Mouse (Mus musculus) B cell, adult (primary cell): ENCODE results near the gene Pbdc1. TPM values are rescaled to one million over a fixed set of nuclear protein-coding genes. Genes with fewer than 3 reads are reported as not detected.

Source experiments
- total RNA-seq: library from RNA; stranded (reverse); gene quantifications from 4 replicates; pipeline ENCODE4 v1.2.4, GENCODE M21; 2023; ENCODE audit not compliant: inconsistent age

Pbdc1 gene
- total RNA-seq: 65.7 to 69.8 TPM (median 68.8 TPM) in 4 replicates

DNA sequence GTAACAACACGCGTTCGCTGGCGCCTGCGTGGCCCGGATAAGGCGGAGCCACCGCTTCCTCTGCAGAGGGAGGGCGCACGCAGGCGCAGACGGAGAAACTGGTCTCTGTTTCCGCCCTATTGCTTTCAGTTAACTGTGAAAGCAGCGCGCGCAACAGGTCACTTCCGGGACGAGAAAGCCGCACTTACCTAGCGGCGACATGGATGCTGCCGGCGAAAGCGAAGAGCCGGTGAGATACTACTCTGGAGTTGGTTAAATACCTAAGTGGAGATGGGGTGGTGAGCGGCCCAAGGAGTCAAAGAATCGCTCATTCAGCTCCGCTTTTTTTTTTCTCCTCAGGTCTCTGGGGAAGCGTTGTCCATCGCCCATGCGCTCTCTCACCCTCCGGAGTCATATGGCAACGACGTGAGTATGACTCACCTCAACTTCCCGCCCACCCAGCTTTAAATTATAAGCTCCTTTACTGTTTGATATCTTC lies at the start of gene Pbdc1:
Gene Pbdc1 (plus strand): TSS at position 142 of the 478 bp plus-strand sequence.

DNA sequence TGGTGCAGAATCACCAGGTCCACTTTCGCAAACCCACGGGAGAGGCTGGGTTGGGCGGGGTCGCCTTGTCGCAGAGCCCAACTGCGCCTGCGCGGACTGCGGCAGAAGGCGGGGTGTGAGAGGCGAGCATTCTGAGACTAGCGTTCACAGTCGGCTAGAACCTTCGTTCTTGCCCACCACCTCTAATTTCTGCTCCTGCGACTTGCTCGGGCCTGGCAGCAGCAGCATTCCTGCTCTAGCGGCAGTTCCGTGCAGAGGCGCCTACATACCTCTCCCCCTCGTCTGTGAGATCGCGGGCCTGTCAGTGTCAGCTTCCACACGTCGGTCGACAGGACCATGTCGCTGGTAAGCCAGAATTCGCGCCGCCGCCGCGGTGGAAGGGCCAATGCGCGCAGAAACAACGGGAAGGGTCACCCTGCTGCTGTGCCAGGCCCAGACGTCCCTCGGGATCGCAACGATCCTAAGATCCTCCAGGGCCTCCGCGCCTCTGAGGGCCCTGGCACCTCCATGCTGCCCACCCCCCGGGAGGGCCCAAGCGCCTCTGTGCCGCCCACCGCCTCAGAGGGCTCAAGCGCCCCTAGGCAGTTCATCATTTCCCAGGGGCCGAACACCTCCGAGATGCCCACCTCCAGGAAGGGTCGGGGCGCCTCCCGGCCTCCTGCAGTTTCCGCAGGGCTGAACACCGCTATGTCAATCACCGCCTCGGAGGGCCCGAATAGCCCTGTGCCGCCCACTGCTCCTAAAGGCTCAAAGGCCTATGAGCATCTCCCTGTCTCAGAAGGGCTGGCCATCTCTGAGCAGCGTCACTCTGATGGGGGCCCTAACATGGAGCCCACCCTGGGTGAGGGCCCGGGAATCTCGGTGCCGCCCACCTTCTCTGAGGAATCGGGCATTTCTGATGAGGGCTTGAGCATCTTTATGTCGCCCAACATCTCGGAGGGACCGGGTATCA lies 41.0 kb downstream of the Pbdc1 start, which contains the start of gene Magee1:
Gene Magee1 (plus strand): TSS at position 104 of the 952 bp plus-strand sequence.

Other genes with a start within 250 kb of the Pbdc1 start
- gene Magee2, start 222.5 kb upstream of the Pbdc1 start, total RNA-seq: 0.29 to 0.38 TPM in 2 of 4 replicates, not detected in the others
- gene Magee1, start 40.6 kb downstream of the Pbdc1 start, total RNA-seq: 2.3 to 2.7 TPM (median 2.6 TPM) in 4 replicates